Mouse (Mus musculus) erythroblast, embryonic 14.5 days (primary cell): Measurements from ENCODE around the gene H6pd.

ENCODE experiments used
- GATA1 ChIP-seq: IDR thresholded peaks from 2 replicates; pipeline ENCODE4 v1.6.1; 2012; ENCODE audit warnings: low read length, inconsistent platforms, mixed read lengths
- TAL1 ChIP-seq: IDR thresholded peaks from 3 replicates; pipeline ENCODE4 v1.6.1; 2012; ENCODE audit warnings: low read length, inconsistent platforms, mixed read lengths

DNA sequence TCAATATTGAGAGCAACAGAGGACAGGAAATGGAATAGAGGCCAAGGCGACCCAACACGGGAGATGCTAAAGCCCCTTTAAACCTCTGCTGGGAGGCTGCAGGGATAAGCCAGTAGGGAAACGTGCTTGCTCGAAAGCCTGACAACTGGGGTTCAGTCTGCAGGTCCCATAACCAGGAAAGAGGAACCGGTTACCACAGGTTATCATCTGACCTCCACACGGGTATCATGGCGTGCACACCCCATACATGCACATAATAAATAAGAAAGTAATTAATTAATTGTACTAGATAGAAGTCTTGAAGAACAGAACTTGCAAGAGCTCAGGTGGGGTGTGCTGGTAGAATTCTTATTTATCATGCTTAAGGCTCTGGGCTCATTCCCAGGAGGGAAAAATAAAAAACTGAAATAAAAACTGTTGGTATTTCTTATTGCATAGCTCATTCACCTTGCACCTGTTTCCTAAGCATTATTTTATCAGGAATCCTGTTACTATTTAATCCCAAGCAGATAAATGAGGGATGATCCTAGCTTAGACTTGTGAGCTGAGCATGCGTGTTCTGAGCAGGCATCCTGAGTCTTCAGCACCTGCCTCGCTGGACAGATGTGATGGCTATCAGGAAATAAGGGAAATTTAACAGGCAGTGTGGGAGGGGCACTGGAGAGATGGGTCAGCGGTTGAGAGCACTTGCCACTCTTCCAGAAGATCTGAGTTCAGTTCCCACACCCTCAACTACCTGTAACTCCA, 22.0 kb downstream of the H6pd start:
- TF ChIP-seq GATA1, result no peak
- TF ChIP-seq TAL1, result no peak
